Mouse (Mus musculus) cerebellum, adult 8-10 months (tissue): ENCODE measurements around the gene Foxa2.
A peak's percentile ranks its signal among the peaks of the same experiment; 100 is the strongest.

Experiments used
- DNase-seq: peaks from one replicate; pipeline ENCODE4 v3.0.0; 2022

Gene Foxa2

DNA sequence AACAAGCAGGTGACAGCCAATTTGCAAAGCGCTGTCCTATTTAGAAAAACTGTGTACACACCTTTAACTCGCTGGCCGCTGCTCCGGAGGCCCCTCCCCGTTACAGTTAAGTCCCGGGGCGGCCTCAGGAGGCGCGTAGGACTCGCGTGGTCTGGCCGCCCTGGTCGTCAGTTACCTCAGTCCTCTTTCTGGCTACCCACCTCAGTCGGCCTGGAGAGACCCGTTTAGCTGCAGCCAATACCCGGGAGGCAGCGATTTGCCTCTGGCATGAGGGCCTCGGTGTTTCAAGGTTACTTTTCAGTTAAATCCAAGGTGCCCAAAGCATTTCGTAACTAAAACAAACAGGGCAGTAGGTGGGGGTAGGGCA is at the start of gene Foxa2:
Foxa2 (minus strand) TSS at position 171 of the 367 bp plus-strand sequence.
- no peak for DNase-seq

DNA sequence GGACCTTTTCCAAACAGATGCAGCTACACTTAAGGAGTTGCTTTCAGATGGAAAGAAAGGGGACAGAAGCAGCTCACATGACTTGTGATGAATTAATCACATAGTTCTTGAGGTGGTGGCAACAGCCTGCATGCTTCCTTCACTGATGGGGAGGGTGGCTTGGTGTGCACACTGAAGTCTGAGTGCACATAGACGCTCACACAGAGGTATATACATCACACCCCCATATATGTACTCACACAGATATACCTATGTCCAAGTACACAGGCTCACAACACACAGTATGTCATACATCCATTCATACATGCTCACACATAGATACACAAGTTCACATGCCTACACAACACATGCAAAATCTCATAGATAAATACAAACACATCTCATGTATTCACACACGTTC is 45.3 kb upstream of the Foxa2 start:
- DNase-seq, result no peak

DNA sequence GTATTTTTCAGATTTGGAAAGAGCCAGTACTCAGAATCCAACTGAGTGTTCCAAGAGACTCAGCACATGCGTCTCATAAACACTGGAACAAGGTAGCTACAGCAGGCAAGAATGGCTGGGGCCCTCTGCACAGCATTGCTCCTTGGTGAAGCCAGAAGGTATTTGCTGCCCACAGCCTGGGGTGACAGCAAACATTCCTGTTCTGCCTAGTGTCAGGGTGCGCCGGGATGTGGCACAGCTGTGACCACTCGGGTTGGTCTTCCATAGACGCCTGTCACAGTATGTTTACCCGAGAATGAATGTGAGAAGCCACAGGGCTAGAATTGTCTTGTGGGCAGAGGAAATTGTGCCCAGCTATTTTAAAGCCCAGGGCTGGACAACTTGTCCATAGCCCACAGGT is 44.9 kb upstream of the Foxa2 start:
- no peak for DNase-seq

- DNase-seq, result no peak
Observed at GRCm38 (mm10) chr2:148090071-148090470, 43.3 kb upstream of the Foxa2 start.

DNA sequence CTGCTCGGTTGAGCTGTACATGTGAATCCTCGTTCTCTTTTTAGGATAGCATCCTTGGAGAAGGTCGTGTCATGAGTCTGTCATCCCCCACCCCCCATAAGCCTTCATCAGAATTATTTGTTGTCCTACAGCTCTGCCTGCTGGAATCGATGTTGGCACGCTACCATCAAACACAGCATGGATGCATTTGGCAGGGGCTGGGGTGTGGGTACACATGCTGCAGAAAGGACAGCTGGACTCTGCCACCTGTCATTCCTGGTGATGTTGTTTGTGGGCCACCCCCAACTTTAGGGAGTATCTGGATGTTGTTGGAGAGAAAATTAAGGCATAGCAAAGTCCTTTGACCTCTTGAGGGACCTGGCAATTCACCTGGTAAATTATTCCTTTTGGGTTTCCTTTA is 38.8 kb upstream of the Foxa2 start:
- DNase-seq, result no peak

- DNase-seq, result no peak
Observed at GRCm38 (mm10) chr2:148085126-148085525, 38.4 kb upstream of the Foxa2 start.

DNA sequence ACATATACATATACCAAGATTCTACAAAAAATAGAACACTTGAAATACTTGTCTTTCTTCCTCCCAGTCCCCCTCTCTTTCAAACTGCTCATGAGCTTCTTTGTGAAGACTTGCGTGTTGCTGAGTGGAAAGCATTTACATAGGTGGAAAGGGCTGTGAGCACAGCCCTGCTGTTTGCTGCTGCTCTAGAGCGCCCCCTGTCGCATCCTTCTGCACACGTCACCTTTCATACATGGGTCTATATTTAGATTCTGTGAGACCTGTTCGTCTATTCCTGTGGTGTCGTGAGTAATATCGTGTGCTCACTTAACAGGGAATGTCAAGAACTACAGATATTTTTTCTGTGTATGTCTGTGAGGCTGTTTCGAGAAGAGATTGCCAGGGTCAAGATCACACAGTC is 35.5 kb upstream of the Foxa2 start:
- peak; percentile 2 for DNase-seq

DNA sequence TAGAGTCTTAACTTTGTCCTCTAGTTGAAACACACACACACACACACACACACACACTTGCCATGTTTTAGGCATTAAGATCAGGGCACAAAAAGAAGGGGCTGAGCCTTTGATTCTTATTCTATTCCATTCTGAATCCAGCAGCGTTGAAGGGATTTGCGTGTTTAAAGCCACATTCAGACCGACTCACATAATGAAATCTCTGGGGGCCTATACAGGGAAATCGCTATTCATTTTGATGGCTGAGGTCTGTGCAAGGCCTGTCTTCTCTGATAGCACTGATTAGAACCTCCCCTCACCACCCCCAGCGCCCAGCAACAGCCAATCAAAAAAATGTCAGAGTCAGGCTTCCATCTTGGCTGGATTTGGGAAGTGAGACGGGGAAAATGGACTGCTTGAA is 13.9 kb upstream of the Foxa2 start:
- DNase-seq, result no peak

- DNase-seq, result no peak
Observed at GRCm38 (mm10) chr2:148053411-148053810, 6.6 kb upstream of the Foxa2 start.

GRCm38 (mm10) chr2:148048484-148049129 is 1.8 kb upstream of the Foxa2 start:
- peak; percentile 13 for DNase-seq

GRCm38 (mm10) chr2:148047611-148048010 is 842 bp upstream of the Foxa2 start:
- DNase-seq, result no peak

DNA sequence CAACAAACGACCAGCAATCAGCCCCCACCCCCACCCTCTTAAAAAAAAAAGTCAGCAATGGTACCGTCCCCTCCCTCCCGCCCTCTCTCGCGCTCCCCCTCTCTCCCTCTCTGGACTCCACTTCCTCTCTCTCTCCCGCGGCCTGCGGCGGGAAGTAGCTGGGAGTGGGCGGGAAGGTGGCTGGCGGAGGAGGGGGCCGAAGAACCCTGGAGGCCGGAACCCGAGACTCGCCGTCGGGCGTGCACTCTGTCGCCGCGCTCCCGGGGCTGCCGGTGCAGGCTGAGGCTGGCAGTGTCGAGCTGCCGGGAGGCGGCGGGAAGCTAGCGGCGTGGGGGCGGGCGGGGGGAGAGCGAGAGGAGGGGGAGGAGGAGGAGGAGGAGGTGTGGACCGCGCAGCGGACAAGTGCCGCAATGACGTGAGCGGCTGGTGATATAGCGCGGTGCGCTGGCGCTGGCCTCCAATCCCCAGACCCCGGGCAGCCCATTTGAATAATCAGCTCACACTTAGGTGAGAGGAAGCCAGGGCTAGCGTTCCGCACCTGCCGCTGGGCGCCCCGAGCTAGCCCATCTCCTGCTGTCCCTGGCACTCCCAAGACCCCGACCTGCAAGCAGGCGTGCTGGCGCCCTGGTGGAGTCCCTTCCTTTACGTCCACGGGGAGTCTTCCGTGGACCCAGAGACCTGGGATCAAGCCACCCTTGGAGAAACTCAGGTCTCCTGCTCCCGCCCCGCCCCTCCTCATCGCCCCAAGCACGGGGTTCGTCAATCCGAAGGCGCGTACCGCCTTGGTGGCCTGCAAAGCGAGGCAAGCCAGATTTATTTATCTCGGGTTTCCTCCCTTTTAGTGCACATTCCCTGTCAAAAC is 601 bp downstream of the Foxa2 start:
- no peak for DNase-seq

DNA sequence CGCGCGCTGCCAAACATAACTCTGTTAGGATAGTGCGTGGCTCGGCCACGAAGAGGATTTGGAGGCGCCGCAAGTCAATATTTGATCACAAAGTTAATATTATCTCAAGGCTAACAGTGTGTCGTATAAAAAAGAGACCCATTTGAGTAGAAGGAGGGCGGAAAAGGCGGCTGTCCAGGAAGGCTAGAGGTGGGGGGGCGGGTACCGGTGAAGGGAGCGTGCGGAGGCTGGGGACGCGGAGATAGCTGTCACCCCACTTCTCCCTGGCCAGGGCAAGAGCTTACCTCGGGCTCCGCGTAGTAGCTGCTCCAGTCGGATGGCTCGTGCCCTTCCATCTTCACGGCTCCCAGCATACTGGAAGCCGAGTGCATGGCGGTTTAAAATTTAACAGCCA is 1.2 kb downstream of the Foxa2 start:
- DNase-seq, result no peak

GRCm38 (mm10) chr2:148044877-148045539 is 1.8 kb downstream of the Foxa2 start:
- no peak for DNase-seq

- DNase-seq, result no peak
Observed at GRCm38 (mm10) chr2:148043976-148044876, 2.5 kb downstream of the Foxa2 start.

- no peak for DNase-seq
Observed at GRCm38 (mm10) chr2:148043271-148043975, 3.3 kb downstream of the Foxa2 start.

DNA sequence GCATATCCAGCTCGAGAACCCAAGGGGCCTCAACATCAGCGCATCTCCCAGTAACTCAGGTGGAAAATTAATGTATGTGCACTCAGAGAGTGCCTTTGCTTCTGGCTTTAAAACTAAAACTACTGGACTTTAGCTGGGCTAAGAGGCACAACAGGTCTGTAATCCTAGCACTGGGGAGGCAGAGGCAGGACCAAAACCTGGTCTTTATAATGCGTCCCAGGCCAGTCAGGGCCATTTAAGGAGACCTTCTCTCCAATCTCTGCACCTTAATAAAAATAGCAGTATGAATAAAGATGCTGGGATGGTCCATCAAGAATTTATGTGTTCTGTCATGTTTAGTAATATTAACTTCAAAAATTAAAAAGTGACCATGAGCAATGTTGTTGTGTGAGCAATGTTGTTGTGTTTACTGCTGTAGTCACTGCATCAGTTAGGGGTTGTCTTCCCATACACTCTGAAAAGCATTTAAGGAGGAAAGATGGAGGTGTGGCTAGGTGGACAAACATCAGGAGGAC is 4.6 kb downstream of the Foxa2 start:
- DNase-seq, result no peak

GRCm38 (mm10) chr2:148041381-148041780 is 5.4 kb downstream of the Foxa2 start:
- no peak for DNase-seq

DNA sequence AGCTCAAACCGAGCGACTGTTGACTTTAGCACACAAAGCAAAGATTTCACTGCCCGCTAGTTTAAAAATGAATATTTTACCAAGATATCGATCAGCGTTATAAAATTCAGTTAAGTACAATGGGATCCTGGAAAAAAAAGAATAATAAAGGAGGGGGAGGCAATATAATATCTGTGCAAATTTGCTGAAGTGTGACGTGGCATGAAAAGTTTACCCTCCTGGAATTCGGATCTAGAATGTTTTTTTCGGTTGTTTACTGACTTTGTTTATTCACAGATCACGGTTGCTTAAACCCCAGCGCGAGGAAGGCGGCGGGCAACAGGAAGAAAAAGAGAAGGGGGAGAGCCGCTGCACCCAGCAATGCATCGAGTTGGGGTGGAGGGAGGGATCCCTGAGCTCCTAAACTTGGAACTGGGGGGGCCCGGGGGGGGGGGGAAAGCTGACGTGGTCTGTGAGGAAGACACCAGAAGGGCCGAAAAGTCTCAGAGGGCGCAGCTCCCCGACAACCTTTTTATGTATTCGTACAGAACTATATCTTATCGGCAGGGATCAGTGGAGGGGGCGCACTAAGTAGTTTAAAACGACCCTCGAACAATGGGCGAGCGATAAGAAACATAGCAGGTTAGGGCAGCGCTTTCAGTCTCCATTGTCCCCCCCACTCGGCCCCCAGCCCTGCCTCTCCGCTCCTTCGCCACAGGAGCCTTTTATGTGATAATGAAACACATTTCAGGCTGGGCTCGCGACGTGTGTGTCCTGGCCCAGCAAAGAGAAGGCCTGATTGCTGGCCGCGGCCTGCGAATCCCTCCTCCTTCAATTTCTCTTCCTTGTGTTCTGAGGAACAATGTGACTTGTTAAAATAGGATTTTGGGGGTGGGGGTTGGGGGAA is 6.3 kb downstream of the Foxa2 start:
- no peak for DNase-seq

- no peak for DNase-seq
Observed at GRCm38 (mm10) chr2:148039351-148040235, 7.2 kb downstream of the Foxa2 start.
